Mouse (Mus musculus): ENCODE results near the gene Chrm4.

Gene Chrm4

DNA sequence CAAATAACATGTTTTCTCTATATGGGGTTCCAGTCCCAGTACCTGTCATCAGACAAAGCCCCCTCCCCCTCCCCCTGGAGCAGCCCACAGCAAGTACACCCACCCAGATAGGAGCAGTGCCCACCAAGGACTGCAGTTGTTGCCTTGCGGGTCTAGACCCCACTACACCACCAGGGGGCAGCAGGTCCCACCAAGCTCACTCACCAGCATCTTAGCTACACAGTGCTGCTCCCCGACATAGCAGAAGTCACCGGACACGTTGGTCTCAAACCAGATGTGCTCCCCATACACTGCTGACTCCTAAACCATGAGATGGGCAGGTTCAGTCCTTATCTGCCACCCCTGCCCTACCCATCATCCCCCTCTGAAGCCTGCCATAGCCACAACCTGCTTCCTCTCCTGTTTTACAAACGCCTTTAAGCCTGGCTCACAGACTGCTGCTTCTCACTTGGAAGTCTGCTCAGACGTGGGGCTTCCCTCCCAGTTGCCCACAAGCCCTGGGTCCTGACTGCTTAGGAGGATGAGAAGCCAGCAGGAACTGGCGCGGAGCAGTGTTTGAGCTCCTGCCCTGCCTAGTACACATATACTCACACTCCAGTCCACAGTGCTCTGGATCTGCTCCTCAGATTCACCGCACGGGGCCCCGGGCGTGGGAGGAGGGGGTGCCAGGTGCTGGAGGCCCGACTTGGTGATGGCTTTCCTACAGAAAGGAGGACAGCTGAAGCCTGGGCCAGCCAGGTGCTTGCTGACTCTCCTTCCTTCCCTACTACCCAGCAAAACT, 17.3 kb downstream of the Chrm4 start:
- peak; percentile 91 for DNase-seq (ENCODE audit: low read depth, low spot score)

- DNase-seq (ENCODE audit: low read depth, low spot score): no peak
Measured at GRCm38 (mm10) chr2:91945483-91945882, 18.4 kb downstream of the Chrm4 start, which contains the start of gene Gm9821. Gm9821 (plus strand) TSS chr2:91945703.

DNA sequence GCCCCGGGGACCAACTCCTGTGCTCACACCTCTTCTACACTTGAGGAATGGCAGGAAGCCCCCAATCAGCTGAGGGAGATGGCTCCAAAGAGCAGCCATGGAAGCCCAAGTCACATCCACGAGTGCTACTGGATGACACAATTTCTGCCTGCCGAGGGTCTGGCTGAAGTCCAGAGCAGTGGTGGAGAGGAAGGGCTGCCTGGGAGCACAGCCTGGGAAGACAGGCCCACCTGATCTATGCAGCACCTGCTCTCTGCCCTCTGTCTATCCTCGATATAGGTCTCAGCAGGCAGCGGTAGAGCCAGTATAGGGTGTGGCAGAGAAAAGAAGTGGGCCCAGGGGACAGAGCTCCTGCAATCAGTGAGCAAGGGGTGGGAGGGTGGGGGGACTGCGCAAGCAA, 19.8 kb downstream of the Chrm4 start:
- DNase-seq (ENCODE audit: low read depth, low spot score): no peak

- peak; percentile 34 for DNase-seq (ENCODE audit: low read depth, low spot score)
Measured at GRCm38 (mm10) chr2:91947397-91948150, 20.5 kb downstream of the Chrm4 start.

- no peak for DNase-seq (ENCODE audit: low read depth, low spot score)
Measured at GRCm38 (mm10) chr2:91948151-91948509, 21.1 kb downstream of the Chrm4 start.

- peak; percentile 36 for DNase-seq (ENCODE audit: low read depth, low spot score)
Measured at GRCm38 (mm10) chr2:91948792-91949241, 21.8 kb downstream of the Chrm4 start.

- DNase-seq (ENCODE audit: low read depth, low spot score): peak; percentile 25
Measured at GRCm38 (mm10) chr2:91949411-91950274, 22.6 kb downstream of the Chrm4 start.

GRCm38 (mm10) chr2:91950275-91951085, 23.4 kb downstream of the Chrm4 start:
- DNase-seq (ENCODE audit: low read depth, low spot score): peak; percentile 82

GRCm38 (mm10) chr2:91953825-91954224, 26.8 kb downstream of the Chrm4 start:
- DNase-seq (ENCODE audit: low read depth, low spot score): no peak

DNA sequence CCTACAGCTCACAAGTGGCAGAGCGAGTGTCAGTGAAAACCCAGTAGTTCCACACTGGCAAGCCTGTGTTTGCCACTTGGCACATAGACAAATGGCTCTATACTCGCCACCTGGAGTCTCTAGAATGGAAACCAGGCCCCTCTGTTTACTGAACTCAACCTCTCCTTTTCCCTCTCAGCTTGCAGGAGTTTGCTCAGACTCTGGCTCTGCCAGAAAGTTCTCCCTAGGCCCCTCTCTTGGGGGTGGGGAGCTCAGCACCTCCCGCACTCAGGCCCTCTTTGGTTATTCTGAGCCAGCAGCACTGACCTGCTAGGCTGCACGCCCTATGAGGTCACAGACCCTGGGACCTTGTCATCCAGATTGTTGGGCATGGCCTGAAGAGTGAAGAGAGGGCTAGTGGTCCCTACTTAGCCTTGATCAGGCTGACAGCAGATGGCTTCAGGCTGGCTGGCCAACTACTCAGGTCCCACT, 28.1 kb downstream of the Chrm4 start:
- no peak for DNase-seq (ENCODE audit: low read depth, low spot score)

GRCm38 (mm10) chr2:91955875-91956274, 28.8 kb downstream of the Chrm4 start:
- DNase-seq (ENCODE audit: low read depth, low spot score): no peak

GRCm38 (mm10) chr2:91957096-91957495, 30.0 kb downstream of the Chrm4 start:
- peak; percentile 90 for DNase-seq (ENCODE audit: low read depth, low spot score)

DNA sequence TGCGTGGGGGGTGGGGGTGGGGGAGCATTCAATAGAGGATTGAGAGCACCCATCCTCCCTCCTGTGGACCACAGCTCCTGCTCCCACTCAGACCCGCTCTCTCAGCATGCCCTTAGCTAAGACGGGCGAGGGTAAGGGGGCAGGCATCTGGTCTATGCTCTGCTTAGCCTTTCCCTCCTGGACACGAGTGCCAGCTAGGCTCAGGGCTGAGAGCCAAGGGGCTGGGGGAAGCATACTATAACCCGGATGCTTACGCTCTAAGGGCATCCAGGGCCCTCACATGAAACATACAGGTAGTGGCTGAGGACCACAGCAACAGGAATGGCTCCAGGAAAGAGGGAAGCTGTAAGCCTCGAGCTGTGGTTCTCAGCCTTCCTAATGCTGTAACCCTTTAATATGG, 31.0 kb downstream of the Chrm4 start:
- DNase-seq (ENCODE audit: low read depth, low spot score): no peak

DNA sequence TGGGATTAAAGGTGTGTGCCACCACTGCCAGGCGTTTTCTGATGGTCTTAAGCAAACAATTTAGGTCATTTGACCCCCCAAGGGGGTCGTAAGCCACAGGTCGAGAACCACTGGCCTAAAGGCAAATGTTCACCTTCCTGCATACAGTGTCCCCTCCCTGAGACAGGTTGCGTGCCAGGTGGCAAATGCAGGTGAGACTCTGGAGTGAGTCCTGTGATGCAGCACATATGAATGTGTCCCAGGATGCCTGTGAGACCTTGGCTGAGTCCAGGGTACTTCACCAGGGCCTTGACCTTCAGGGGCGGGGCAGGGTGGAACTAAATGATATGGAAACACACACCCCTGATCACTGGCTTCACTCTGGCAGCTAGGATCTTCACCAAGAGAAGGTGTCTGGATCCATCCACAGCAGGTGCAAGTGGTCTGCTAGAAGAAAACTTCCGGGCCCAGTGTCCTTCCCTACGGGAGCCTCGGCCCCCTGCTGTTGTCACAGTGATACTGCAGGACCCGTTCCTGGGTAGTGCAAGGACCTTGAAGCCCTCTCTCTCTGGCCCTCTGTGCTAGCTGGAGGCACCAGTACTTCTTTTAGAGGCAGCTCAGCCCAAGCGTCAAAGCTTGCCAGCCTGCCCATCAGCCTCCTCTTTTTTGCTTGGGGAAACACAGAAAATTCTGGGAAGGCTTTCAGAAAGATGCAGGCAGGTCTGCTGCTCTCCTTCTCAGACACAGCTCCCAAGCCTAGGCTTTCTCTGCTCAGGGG, 31.8 kb downstream of the Chrm4 start:
- DNase-seq (ENCODE audit: low read depth, low spot score): peak; percentile 74

- DNase-seq (ENCODE audit: low read depth, low spot score): no peak
Measured at GRCm38 (mm10) chr2:91959544-91960410, 32.7 kb downstream of the Chrm4 start.

- DNase-seq (ENCODE audit: low read depth, low spot score): no peak
Measured at GRCm38 (mm10) chr2:91960459-91960858, 33.4 kb downstream of the Chrm4 start.

GRCm38 (mm10) chr2:91961901-91962761, 35.1 kb downstream of the Chrm4 start:
- peak; percentile 80 for DNase-seq (ENCODE audit: low read depth, low spot score)

- peak; percentile 56 for DNase-seq (ENCODE audit: low read depth, low spot score)
Measured at GRCm38 (mm10) chr2:91962864-91963401, 35.9 kb downstream of the Chrm4 start.

Measured in CD4-positive, CD25-positive, alpha-beta regulatory T cell, adult 2 months (primary cell).